Mouse (Mus musculus) lung, adult 2 months (tissue): Measurements from ENCODE around the gene Pusl1.

Source experiments
- CTCF ChIP-seq: fragments of 200-500 bp; IDR thresholded peaks from 2 replicates; pipeline ENCODE4 v1.5.1; 2011; ENCODE audit warnings: mild to moderate bottlenecking, low read length, control low read depth; ENCODE audit not compliant: insufficient read depth
- POLR2A ChIP-seq: fragments of 200-500 bp; IDR thresholded peaks from 2 replicates; pipeline ENCODE4 v1.6.1; 2011; ENCODE audit warnings: low read depth, mild to moderate bottlenecking, control low read depth, low read length, borderline replicate concordance; ENCODE audit errors: extremely low read depth

DNA sequence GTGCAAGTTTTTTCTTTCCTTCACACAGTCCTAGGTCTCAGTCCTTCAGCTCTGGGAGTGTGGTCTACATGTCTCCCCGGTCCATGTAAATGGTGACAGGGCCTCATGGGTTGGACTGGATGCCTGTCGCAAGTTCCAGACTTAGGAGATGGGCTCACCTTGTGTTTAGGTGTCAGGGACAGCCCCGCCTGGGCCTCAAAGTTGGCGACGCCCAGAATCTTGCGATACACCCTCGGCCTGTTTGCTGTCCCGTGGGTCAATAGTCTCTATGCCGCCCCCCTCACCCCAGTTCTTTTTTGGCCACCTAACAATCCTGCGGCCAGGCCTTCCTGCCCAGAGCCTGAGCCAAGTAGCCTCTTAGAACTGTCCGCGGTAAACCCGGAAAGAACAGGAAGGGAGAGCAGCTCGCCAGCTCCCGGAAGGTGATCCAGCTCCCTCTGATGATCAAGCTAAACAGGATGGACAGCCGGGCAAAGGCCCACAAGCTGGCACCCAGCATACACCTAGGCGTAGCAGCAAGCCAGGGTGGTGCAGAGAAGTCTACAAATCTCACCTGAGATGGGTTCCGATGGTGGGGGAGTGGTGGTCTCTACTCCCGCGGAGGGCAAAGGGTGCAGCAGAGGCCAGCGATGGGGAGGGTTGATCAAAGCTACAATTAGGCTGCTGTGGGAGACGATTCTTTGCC, 22.8 kb downstream of the Pusl1 start:
- no peak for TF ChIP-seq CTCF
- TF ChIP-seq POLR2A, result no peak
